Mouse (Mus musculus): ENCODE data around the gene Krt16.

Krt16 gene

GRCm38 (mm10) chr11:100248852-100249465 lies at the start of gene Krt16:
Gene Krt16 (minus strand): TSS chr11:100248902.
- DNase-seq = no peak

- no peak for DNase-seq
Measured at GRCm38 (mm10) chr11:100297801-100298200, 49.1 kb upstream of the Krt16 start.

- DNase-seq = peak; percentile 91
Measured at GRCm38 (mm10) chr11:100295308-100295707, 46.6 kb upstream of the Krt16 start.

GRCm38 (mm10) chr11:100292884-100293283 lies 44.2 kb upstream of the Krt16 start:
- DNase-seq = no peak

DNA sequence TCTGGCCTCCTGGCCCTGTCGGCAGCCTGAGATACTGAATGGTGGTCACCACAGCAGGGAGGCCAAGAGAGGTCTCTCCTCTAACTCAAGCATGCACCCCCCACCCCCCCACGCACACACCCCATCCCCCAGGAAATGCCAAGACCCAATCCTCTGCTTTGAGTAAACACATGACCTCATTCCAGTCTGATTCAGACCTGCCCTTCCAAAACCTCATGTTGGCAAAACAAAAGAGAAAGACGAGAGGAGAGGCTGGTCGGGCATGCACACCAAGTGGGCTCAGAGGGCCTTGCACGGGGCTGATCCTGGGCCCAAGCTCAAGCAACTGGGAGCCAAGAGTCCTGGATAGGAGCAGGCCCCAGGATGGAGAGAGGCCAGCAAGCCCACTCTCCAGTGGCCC lies 41.5 kb upstream of the Krt16 start:
- no peak for DNase-seq

DNA sequence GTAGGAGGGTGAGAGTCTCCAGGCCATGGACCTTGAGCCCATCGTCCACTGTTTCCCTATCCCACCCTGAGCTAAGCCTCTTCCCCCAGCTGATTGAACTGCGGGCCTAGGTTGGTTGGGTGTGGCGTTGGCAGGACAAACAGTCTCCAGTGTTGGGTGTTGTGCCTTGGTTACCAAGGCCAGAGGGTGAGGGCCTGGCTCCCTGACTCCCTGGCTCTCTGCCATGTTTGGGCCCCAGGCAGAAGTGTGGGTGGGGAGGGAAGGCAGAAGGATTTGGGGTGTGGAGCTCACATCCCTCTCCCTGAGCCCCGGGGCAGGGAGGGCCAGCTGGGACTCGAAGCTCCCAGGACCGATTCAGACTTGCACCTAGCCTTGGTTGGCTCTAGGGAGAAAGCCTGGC lies 40.2 kb upstream of the Krt16 start:
- peak; percentile 30 for DNase-seq

- DNase-seq = peak; percentile 41
Measured at GRCm38 (mm10) chr11:100287024-100287423, 38.3 kb upstream of the Krt16 start.

DNA sequence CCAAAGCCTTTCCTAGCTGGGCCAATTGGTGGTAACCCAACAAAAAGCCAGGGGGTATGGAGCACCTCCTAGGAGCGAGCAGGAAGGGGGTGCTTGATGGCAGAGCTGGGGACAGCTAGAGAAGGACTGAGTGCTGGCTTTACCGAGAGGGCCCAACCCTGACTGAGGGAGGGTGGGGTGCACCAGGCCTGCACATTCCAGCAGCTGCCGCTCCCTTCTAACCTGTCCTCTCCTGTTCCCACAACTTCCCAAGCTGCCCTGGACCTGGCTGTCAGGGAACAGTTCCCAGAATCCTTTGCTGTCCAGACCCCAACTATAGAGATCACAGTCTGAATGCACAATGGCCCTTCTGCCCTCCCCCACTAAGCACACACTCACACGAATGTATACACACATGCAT lies 36.3 kb upstream of the Krt16 start:
- DNase-seq = no peak

DNA sequence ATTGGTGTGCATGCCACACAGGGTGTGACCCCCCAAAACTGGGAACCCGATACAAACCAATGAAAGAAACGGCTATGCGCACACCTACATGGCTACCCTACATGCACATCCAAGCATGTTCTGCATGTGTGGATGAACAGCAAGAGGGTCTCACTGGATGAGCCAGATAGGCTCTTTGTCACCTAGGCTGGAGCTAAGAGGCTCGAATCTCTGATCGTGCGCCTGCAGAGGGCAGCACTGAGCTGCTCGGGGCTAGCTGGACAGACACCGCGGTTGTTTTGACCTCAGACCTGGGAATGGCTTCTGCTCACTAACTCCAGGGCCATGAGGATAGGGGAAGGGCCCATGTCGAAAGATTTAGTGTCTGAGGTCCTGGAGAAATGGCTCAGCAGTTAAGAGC lies 33.8 kb upstream of the Krt16 start:
- peak; percentile 91 for DNase-seq

GRCm38 (mm10) chr11:100281596-100282544 lies 33.2 kb upstream of the Krt16 start:
- peak; percentile 92 for DNase-seq

- peak; percentile 36 for DNase-seq
Measured at GRCm38 (mm10) chr11:100278759-100279158, 30.1 kb upstream of the Krt16 start.

DNA sequence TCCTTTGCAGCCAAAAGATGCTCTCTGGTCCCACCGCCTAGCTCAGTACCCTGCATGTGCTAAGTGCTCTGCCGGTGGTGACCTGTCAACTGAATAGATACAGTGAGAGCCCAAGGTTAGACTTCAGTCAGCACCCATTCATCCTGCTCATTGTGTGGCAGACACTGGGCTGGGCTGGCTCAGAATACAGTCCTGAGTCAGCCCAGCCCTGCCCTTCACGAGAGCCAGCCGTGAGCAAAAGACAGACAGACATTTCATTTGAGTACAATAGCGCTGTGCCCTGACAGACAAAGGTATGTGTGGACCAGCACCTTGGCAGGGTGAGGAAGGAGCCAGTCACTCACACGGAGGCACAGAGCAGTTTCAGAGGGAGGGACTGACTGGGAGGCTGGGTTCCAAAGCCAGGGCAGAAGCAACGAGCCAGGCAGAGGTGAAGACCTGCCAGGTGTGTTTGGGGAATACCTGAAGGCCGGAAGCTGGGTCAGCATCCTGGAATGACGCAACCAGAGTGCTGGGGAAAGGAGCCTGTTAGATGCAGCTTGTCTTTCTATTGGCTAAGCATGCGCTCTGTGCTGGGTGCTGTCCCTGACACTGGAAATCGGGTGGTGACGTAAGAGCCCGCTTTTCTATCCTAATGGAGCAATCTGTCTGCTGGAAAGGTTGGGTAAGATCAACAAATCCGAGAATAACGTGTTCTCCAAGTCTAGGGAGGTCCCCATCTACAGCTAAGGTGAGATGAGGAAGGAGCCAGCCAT lies 29.2 kb upstream of the Krt16 start:
- DNase-seq = no peak

- no peak for DNase-seq
Measured at GRCm38 (mm10) chr11:100275466-100275865, 26.8 kb upstream of the Krt16 start.

DNA sequence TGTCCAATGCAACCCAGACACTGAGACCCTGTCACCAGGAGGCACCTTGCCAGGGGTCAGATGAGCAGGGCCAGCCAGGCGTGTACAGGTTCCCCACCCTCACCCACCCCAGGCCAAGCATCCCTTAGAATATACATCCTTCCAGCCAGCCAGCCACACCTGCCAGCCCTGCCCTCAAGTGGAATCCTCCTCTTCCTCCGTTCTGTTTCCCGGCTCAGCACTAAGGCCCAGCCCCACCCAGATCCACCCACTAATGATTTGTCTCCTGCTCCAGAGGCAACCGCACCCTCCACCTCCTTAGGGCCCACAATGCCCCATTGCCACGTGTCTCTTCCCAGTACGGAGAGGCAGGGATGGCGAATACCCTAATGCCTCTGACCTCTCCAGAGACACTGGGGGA lies 26.0 kb upstream of the Krt16 start:
- no peak for DNase-seq

DNA sequence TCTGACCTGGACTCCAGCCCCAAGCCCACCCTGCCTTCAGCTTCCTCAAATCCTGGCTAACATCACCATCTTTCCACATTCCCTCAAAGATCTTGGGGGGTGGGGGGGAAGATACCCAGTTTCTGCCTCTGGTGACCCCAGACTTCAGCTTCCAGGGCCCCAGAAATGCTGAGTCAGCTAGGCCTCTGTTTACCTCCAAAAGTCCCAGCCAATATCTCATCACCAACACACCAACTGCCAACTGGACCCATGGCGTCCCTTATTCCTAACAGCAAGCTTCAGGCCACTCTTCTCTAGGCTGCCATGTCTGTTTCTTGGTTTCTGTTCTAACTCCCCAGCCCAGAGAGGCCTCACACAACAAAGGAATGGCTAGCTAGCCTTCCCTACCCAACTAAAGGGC lies 23.2 kb upstream of the Krt16 start:
- DNase-seq = no peak

GRCm38 (mm10) chr11:100269821-100270332 lies 21.2 kb upstream of the Krt16 start, which contains the start of gene Krt42:
Gene Krt42 (minus strand): TSS chr11:100269871.
- DNase-seq = no peak

DNA sequence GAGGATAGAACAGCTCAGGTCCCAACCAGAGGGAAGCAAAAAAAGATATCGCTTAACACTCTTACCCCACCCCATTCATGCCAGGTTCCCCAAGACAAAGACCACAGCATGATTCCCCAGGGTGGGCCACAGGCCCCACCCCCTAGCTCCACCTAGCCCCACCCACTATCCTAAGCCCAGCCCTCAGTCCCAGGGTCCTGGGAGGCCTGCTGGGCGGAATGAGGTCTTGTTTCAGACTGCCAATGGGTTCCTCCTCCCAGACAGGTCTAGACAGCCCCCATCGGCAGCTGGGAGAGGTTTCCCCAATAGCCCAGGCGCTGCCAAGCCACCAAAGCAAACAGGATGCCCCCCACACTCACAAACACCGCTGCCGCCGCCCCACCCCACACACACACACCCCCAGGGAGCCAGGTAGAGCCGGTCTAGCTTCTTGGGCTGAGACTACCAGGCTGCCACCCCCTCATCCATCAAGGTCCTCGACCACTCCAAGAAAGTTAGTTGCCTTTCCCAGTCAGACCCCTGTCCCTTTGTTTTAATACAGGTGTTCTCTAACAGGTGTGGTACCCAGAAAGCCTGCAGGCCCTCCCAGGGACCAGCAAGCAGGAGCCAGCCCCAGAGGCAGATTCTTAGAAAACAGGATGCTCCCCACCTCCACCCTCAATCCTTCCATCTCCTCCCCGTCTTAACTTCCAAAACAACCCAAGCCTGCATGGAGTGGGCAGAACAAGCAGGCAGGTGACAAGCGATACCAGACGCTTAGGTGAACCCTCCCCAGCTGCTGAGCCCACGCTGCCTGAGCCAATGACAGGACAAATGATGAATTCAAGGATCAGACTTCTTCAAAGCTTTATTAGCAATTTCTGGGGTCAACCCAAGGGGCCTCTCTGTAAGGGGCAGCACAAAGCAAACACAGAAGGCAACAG lies 13.6 kb upstream of the Krt16 start:
- no peak for DNase-seq

- no peak for DNase-seq
Measured at GRCm38 (mm10) chr11:100261235-100261605, 12.5 kb upstream of the Krt16 start.

DNA sequence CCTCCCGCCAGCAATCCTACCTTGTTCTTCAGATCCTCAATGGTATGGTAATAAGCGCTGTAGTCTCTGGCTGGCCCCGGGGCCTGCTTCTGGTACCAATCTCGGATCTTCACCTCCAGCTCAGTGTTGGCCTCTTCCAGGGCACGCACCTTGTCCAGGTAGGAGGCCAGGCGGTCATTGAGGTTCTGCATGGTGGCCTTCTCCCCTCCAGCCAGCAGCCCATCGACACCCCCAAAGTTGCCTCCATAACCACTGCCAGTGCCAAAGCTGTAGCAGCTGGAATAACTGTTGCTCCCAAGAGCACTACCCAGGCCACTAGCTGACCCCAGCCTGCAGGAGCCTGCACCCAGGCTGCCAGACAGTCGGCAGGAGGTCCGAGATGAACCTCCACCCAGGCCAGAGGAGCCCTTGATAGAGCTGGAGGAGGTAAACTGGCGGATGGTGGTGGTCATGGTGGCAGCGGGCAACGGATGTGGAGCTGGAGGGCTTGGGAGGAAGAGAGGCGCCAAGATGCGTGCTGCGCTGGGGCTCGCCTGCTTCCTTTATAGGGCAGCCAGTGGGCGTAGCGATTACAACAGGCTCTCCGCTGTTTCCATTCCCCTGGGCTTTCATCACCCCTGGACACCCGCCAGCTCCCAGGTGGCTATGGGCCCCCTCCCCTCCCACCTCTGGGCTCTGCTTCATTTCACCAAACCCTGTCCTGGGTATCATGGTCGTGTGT lies 12.0 kb upstream of the Krt16 start, which contains the start of gene Krt17:
Gene Krt17 (minus strand): TSS at position 516 of the 721 bp plus-strand sequence.
- DNase-seq = no peak

DNA sequence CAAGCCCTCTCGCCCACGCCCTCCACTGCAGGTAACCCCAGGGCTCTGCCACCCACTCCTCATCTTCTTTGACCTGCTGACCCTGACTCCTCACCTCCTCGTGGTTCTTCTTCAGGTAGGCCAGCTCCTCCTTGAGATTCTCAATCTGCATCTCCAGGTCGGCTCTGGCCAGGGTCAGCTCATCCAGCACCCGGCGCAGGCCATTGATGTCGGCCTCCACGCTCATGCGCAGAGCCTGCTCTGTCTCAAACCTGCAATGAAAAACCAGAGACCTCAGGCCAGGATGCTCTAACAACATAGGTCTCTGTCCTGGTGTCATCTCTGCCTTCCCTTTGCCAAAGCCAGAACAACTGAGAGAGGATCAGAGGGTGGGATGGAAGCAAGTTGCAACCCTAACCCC lies 10.4 kb upstream of the Krt16 start:
- DNase-seq = no peak

DNA sequence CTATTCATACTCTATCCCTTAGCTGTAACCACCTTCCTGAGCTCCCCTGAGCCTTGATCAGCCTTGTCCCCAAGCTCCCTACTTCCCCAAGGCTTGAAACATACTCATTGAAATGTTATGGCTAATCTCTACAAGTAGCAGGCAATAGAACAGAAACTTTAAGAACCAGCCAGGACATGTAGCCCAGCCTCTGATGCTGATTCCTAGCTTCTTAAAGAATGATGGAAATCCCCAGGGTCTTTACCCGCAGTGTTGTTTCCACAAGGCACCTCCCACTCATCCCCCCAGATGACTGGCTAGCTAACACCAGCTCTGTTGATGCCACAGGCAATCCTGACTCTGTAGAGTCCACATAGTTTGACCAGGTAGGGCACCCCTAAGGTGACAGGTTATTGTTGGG lies 9.3 kb upstream of the Krt16 start:
- no peak for DNase-seq
